Mouse (Mus musculus): Measurements from ENCODE around the gene Cep68. TPM values are rescaled to one million over a fixed set of nuclear protein-coding genes. Genes with fewer than 3 reads are reported as not detected.

Cep68 gene
- polyA plus RNA-seq, 1 experiment from 2014 or later, result 25.7 TPM

DNA sequence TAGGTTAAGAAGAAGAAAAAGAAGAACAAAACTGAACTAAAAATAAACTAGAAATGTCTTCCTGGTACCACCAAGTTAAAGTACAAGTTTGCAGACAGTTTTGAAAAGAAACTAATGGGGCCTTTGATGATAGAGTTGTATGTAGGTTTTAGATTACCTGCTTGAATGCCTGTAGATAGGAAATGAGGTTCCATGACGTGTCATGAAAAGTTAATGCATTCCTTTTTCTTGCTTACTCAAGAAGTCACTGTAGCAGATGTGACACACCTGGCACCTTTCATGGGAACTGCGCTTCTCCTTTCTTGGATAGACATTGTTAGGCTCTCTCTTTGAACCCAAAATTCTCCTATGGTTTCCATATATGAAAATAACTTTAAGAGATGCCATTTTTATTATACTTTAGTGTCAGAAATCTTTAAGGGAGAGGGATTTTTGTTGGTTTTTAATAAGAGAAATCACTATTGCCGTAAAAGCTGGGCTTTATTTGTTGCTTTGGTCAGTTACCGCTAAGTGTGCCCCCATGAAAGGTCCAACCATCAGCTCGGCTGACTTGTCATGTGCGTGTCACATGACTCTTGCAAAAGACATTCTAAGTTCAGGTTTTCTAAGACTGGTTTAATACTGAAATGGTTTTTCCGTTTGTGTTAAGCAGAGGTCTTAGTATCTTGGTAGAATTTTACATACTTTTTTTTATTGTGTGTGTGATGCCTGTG, 46.8 kb downstream of the Cep68 start:
- Histone ChIP-seq H3K27me3 (no peaks in the 10 kb centered on the region), H3K27ac (peak overlapping the region; percentile 97), H3K36me3 (no peaks in the 10 kb centered on the region), H3K4me1 (replicated peaks) (peaks cover 41% of the 10 kb centered on the region), H3K4me3 (peak overlapping the region; percentile 99), H3K4me2 (peak overlapping the region; percentile 77), H3K9ac (peak overlapping the region; percentile 100), H3K9me3 (replicated peaks) (no peaks in the 10 kb centered on the region)
- no peak for ATAC-seq (replicated peaks; ENCODE audit: insufficient number of reproducible peaks, insufficient read depth, low FRiP score, low read depth)
- 29% methylated on average over 7 of the region's 7 CpGs for WGBS

GRCm38 (mm10) chr11:20201661-20202101, 47.5 kb downstream of the Cep68 start:
- Histone ChIP-seq H3K9ac (peak overlapping the region; percentile 100), H3K27ac (peak overlapping the region; percentile 97), H3K4me1 (replicated peaks) (peaks cover 36% of the 10 kb centered on the region), H3K4me3 (peak overlapping the region; percentile 99), H3K27me3 (no peaks in the 10 kb centered on the region), H3K36me3 (no peaks in the 10 kb centered on the region), H3K4me2 (peak overlapping the region; percentile 77), H3K9me3 (replicated peaks) (no peaks in the 10 kb centered on the region)
- peak; percentile 33 for ATAC-seq (replicated peaks; ENCODE audit: insufficient number of reproducible peaks, insufficient read depth, low FRiP score, low read depth)
- 2% methylated on average over 40 of the region's 40 CpGs for WGBS

DNA sequence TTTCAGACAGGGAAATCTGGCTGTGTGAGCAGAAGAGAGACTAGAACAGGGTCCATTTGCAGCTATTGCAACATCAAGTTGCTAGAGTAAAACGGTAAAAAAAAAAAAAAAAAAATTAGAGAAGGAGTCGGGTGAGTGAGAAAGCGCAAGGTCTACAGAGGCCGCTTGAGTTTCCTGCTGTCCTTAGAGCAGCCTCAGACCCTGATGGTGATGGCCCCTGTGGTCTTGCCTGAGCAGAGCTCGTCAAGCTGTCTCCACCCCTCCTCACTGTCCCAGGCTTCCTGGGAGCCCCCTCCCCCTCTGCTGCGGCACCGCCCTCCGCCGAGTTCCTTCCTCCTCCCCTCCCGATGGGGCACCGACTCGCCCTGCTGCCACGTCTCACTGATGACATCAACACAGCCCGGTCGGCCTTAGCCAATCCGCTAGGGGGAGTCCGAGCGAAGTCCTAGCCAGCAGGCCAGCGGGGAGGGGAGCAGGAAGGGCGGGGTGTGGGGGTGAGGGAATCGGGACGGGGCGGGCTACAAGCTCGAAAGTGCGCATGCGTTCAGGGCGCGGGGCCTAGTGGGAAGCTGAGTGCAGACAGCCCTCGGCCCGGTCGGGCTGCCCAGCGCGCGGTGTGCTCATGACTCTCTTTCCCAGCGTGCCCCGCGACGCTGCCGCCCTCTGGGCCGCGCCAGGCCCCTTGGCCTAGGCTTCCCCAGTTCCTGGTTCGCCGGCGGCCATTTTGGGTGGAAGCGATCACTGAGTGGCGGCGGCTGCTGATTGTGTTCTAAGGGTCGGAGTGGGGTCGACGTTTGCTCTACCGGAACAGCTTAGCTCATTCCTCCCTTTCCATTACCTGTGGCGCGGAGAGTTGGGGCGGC, 48.3 kb downstream of the Cep68 start, which contains the start of gene Rab1a:
Rab1a (plus strand) TSS at position 720 of the 863 bp plus-strand sequence.
- Histone ChIP-seq H3K4me2 (peak within 1 kb of the TSS; percentile 77), H3K36me3 (no peaks in the 10 kb centered on the region), H3K27me3 (no peaks in the 10 kb centered on the region), H3K27ac (peak within 1 kb of the TSS; percentile 97), H3K9me3 (replicated peaks) (no peaks in the 10 kb centered on the region), H3K9ac (peak within 1 kb of the TSS; percentile 100), H3K4me1 (replicated peaks) (peaks cover 34% of the 10 kb centered on the region), H3K4me3 (peak within 1 kb of the TSS; percentile 99)
- WGBS, result under 1% methylated on average over 54 of the region's 54 CpGs
- peak; percentile 96 for ATAC-seq (replicated peaks; ENCODE audit: insufficient number of reproducible peaks, insufficient read depth, low FRiP score, low read depth)

DNA sequence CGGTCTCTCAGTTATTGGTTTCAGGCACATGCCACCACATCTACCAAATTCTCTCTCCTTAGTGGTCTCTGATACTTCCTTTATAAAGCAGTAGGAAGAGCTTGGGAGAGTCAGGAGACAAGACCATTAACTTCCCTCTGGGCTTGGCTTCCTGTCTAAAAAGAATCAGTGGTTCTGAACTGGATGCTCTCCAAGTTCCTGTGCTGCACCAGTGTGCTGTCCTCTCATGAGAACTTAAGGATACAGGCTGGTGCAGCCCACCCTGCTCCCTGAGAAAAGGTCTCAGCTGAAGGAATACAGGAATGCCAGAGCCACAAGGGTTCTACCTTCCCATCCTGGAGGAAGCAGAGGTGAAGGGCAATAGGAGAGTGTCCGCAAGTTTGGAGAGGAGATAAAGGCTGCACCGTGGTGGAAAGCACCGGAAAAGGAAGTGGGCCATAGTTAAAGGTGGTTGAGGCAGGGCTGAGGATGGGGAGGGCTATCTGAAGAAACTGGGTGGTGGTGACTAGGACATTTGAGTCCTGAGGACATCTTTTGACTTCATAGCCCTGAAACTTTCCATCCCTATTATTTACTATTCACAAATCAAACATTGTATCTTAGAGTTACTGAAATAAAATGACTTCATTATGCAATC, 56.0 kb downstream of the Cep68 start:
- Histone ChIP-seq H3K9ac (no peak overlapping the region), H3K27ac (no peak overlapping the region), H3K9me3 (replicated peaks) (no peaks in the 10 kb centered on the region), H3K36me3 (no peaks in the 10 kb centered on the region), H3K4me1 (replicated peaks) (peaks cover 7% of the 10 kb centered on the region), H3K4me2 (no peak overlapping the region), H3K27me3 (no peaks in the 10 kb centered on the region), H3K4me3 (no peak overlapping the region)
- 74% methylated on average over 4 of the region's 4 CpGs for WGBS
- ATAC-seq (replicated peaks; ENCODE audit: insufficient number of reproducible peaks, insufficient read depth, low FRiP score, low read depth), result no peak

DNA sequence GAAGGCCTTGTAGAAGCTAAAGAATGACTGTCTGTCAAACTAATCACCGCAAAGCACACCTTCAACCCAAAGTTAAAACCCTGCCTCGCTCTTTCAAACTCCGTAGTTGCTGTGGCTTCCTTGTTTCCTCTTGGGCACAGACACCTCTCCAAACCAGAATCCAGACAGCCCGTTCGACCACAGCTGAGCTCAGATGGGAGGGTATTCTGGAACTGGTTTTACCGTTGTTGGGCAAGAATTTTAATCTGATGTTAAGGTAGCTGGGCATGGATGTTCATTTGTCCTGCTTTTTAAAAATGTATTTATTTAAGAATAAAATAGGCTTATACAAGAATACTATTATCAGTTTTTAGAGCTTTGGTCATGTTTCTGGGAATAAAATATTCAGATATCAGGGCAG, 62.0 kb downstream of the Cep68 start:
- Histone ChIP-seq H3K36me3 (no peaks in the 10 kb centered on the region), H3K27ac (no peak overlapping the region), H3K27me3 (no peaks in the 10 kb centered on the region), H3K9me3 (replicated peaks) (no peaks in the 10 kb centered on the region), H3K4me1 (replicated peaks) (no peaks in the 10 kb centered on the region), H3K4me3 (no peak overlapping the region), H3K9ac (no peak overlapping the region), H3K4me2 (no peak overlapping the region)
- ATAC-seq (replicated peaks; ENCODE audit: insufficient number of reproducible peaks, insufficient read depth, low FRiP score, low read depth), result no peak
- 77% methylated on average over 6 of the region's 6 CpGs for WGBS

Other genes starting within 250 kb of the Cep68 start
- gene Actr2, start 136.5 kb downstream of the Cep68 start, polyA plus RNA-seq (2015; fragmentation: Nextera tagmentation; extraction: Ambion mirVana), result 79.9 and 80.0 TPM in 2 replicates
- 191 and 212 TPM in 2 replicates for gene Rab1a, start 48.0 kb downstream of the Cep68 start, polyA plus RNA-seq (2015; fragmentation: Nextera tagmentation; extraction: Ambion mirVana)
- gene Slc1a4, start 83.3 kb upstream of the Cep68 start, polyA plus RNA-seq (2015; fragmentation: Nextera tagmentation; extraction: Ambion mirVana), result 6.9 and 10.7 TPM in 2 replicates